Mouse (Mus musculus) forebrain, embryonic 14.5 days (tissue): ENCODE data around the gene Tuba1a. TPM values are rescaled to one million over a fixed set of nuclear protein-coding genes. Genes with fewer than 3 reads are reported as not detected.

Experiments
- ATAC-seq: fragments of 200-750 bp; cut with Nextera tagmentation; 2 replicates; pipeline ENCODE4 v1.8.0; 2017; ENCODE audit warnings: mild to moderate bottlenecking, moderate library complexity
- DNase-seq: peaks from one replicate; pipeline ENCODE4 v3.0.0-alpha.2; 2015; ENCODE audit warnings: low spot score
- H3K27ac ChIP-seq: fragments of 300-500 bp; sonication (generic); 2 replicates; pipeline ENCODE4 v1.5.1; 2014; ENCODE audit warnings: low read depth, mild to moderate bottlenecking, control low read depth, low read length, moderate library complexity
- H3K27me3 ChIP-seq: fragments of 300-500 bp; sonication (generic); replicated peaks from 2 replicates; pipeline ENCODE4 v1.6.1; 2014; ENCODE audit warnings: low read length, control low read depth, mixed read lengths; ENCODE audit not compliant: control insufficient read depth, insufficient read depth
- H3K36me3 ChIP-seq: fragments of 300-500 bp; sonication (generic); 2 replicates; pipeline ENCODE4 v1.6.1; 2014; ENCODE audit warnings: low read length, control low read depth; ENCODE audit not compliant: control insufficient read depth, insufficient read depth
- H3K4me1 ChIP-seq: fragments of 300-500 bp; sonication (generic); 2 replicates; pipeline ENCODE4 v1.6.1; 2014; ENCODE audit warnings: antibody characterized with exemption, low read length, control low read depth; ENCODE audit not compliant: control insufficient read depth, insufficient read depth
- H3K4me2 ChIP-seq: fragments of 300-500 bp; sonication (generic); 2 replicates; pipeline ENCODE4 v1.6.1; 2014; ENCODE audit warnings: mild to moderate bottlenecking, control low read depth, low read length
- H3K4me3 ChIP-seq: fragments of 300-500 bp; sonication (generic); 2 replicates; pipeline ENCODE4 v1.5.1; 2014; ENCODE audit warnings: low read depth, low read length, control low read depth
- H3K9ac ChIP-seq: fragments of 300-500 bp; sonication (generic); 2 replicates; pipeline ENCODE4 v1.6.1; 2014; ENCODE audit warnings: mild to moderate bottlenecking, low read length, control low read depth, moderate library complexity
- H3K9me3 ChIP-seq: fragments of 300-500 bp; sonication (generic); replicated peaks from 2 replicates; pipeline ENCODE4 v1.6.1; 2016; ENCODE audit warnings: low read length, control low read depth, mixed read lengths; ENCODE audit not compliant: control insufficient read depth
- WGBS: fragments of 180-500 bp; shearing (Covaris S2); extraction: QIAGEN DNeasy Blood & Tissue Kit; methylation state at CpG from one replicate; pipeline ENCODE4 v1.1.7; 2014; 5-methylcytosine and 5-hydroxymethylcytosine counted together
- polyA plus RNA-seq: library from polyadenylated mRNA; unstranded; fragments of >200 nt; fragmentation: Nextera tagmentation; extraction: Ambion mirVana; gene quantifications from 2 replicates; pipeline ENCODE4 v1.2.1, GENCODE M21; 2014

Tuba1a gene
- polyA plus RNA-seq, 1 experiment from 2014 or later, result 18,289 TPM

DNA sequence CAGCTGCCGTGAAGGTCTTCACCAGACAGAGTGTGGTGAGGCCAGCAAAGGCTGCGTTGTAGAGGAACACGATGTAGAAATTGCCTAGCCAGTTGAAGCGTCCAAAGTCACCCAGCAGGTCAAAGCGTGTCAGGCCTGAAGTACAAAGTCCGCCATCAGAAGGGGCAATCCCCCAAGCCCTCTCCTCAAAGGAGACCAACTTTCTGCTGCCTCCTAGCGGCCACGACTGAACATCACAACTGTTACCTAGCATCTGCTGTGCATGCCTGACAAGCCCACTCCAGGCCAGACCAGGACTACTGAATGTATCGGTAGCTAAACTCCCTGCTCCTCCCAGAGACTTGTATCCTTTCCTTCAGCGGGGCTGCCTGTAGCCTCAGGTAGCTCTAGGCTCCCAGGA is 48.8 kb downstream of the Tuba1a start:
- peak; percentile 54; the same call in 1 of the 2 replicates for ATAC-seq
- Histone ChIP-seq H3K27me3 (peaks cover 2% of the 10 kb centered on the region; the same call in 1 of the 2 replicates), H3K9ac (no peak overlapping the region), H3K4me3 (no peak overlapping the region), H3K4me1 (no peaks in the 10 kb centered on the region), H3K27ac (no peak overlapping the region), H3K4me2 (no peak overlapping the region), H3K36me3 (peaks cover 68% of the 10 kb centered on the region), H3K9me3 (no peaks in the 10 kb centered on the region)
- DNase-seq, result peak; percentile 76
- WGBS, result 24% methylated on average over 10 of the region's 10 CpGs

DNA sequence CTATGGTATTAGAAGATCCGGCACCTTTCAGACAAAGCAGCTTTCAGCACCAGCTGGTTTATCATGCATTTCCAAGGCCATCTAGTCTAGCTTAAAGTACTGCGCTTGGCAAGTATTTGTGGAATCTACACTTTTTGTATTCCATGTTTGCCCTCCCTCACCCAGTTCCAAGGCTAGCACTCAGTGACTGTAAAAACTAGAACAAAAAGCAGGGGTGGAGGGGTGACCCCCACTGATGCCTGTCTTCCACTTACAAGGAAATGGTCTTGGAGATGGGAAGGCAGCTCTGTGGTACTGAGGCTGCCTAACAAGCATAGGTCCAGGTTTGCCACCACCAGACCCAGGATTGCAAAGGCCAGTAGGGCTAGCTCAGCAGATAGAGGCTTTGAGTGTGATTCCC is 50.9 kb downstream of the Tuba1a start:
- no peaks in the 10 kb centered on the region for H3K4me1 ChIP-seq
- H3K36me3 ChIP-seq, result peaks cover 47% of the 10 kb centered on the region
- H3K27me3 ChIP-seq, result peaks cover 22% of the 10 kb centered on the region
- H3K9me3 ChIP-seq, result no peaks in the 10 kb centered on the region
- 90% methylated on average over 2 of the region's 2 CpGs for WGBS
- ATAC-seq, result no peak
- no peak overlapping the region for H3K9ac ChIP-seq
- no peak overlapping the region for H3K27ac ChIP-seq
- H3K4me3 ChIP-seq, result no peak overlapping the region
- H3K4me2 ChIP-seq, result no peak overlapping the region
- DNase-seq, result no peak

- Histone ChIP-seq H3K27me3 (peaks cover 32% of the 10 kb centered on the region), H3K4me3 (no peak overlapping the region), H3K9me3 (no peaks in the 10 kb centered on the region), H3K4me1 (no peaks in the 10 kb centered on the region), H3K4me2 (no peak overlapping the region), H3K9ac (no peak overlapping the region), H3K36me3 (peaks cover 36% of the 10 kb centered on the region), H3K27ac (no peak overlapping the region)
- ATAC-seq, result no peak
- DNase-seq, result no peak
- 60% methylated on average over 1 of the region's 1 CpGs for WGBS
Measured at GRCm38 (mm10) chr15:98901530-98901929, 52.0 kb downstream of the Tuba1a start.

Other genes starting within 250 kb of the Tuba1a start
- gene Ccdc65, start 245.5 kb downstream of the Tuba1a start, polyA plus RNA-seq, result 3.2 and 3.3 TPM in 2 replicates
- 2.6 and 3.8 TPM in 2 replicates for gene Fkbp11, start 225.5 kb downstream of the Tuba1a start, polyA plus RNA-seq
- 31.7 and 41.4 TPM in 2 replicates for gene Arf3, start 190.5 kb downstream of the Tuba1a start, polyA plus RNA-seq
- not detected in 2 replicates for gene Wnt10b, start 175.6 kb downstream of the Tuba1a start, polyA plus RNA-seq
- gene Wnt1, start 163.8 kb downstream of the Tuba1a start, polyA plus RNA-seq, result 0.56 TPM in 1 of 2 replicates, not detected in the other
- 0.33 and 0.57 TPM in 2 replicates for gene Ddn, start 144.2 kb downstream of the Tuba1a start, polyA plus RNA-seq
- gene Prkag1, start 122.2 kb downstream of the Tuba1a start, polyA plus RNA-seq, result 82.1 and 87.3 TPM in 2 replicates
- gene Kmt2d, start 82.5 kb downstream of the Tuba1a start, polyA plus RNA-seq, result 8.0 and 12.2 TPM in 2 replicates
- gene Rhebl1, start 59.2 kb downstream of the Tuba1a start, polyA plus RNA-seq, result 30.3 and 33.5 TPM in 2 replicates
- gene Dhh, start 55.2 kb downstream of the Tuba1a start, polyA plus RNA-seq, result 0.18 and 0.36 TPM in 2 replicates
- 10.9 TPM in 2 replicates for gene Lmbr1l, start 35.5 kb downstream of the Tuba1a start, polyA plus RNA-seq
- 1,499 and 1,719 TPM in 2 replicates for gene Tuba1b, start 19.1 kb downstream of the Tuba1a start, polyA plus RNA-seq
- gene Gm49450, start 152 bp downstream of the Tuba1a start, polyA plus RNA-seq, result not detected in 2 replicates
- 56.7 and 93.1 TPM in 2 replicates for gene Tuba1c, start 76.2 kb upstream of the Tuba1a start, polyA plus RNA-seq
- gene Prph, start 101.5 kb upstream of the Tuba1a start, polyA plus RNA-seq, result 0.84 and 1.0 TPM in 2 replicates
- gene Troap, start 120.9 kb upstream of the Tuba1a start, polyA plus RNA-seq, result 11.0 and 13.6 TPM in 2 replicates
- gene C1ql4, start 134.1 kb upstream of the Tuba1a start, polyA plus RNA-seq, result not detected in 2 replicates
- gene Dnajc22, start 139.5 kb upstream of the Tuba1a start, polyA plus RNA-seq, result 0.14 and 0.36 TPM in 2 replicates
- 38.6 and 39.0 TPM in 2 replicates for gene Spats2, start 172.2 kb upstream of the Tuba1a start, polyA plus RNA-seq